Mouse (Mus musculus) R1 (cell line): ENCODE results near the gene Aifm2.

Source experiments
- DNase-seq: peaks from one replicate; pipeline ENCODE4 v3.0.0-alpha.2; 2018; ENCODE audit warnings: low read depth, low spot score

Gene Aifm2

GRCm38 (mm10) chr10:61764689-61765088 is 49.6 kb downstream of the Aifm2 start:
- no peak for DNase-seq

GRCm38 (mm10) chr10:61765558-61765957 is 50.5 kb downstream of the Aifm2 start:
- DNase-seq, result peak; percentile 29

- no peak for DNase-seq
These were observed 51.7 kb downstream of the Aifm2 start for GRCm38 (mm10) chr10:61766806-61767205.

GRCm38 (mm10) chr10:61781461-61782128 is 66.5 kb downstream of the Aifm2 start:
- peak; percentile 23 for DNase-seq

GRCm38 (mm10) chr10:61782799-61783611 is 67.9 kb downstream of the Aifm2 start:
- DNase-seq, result peak; percentile 85

GRCm38 (mm10) chr10:61783621-61784251 is 68.7 kb downstream of the Aifm2 start, which contains the start of gene H2afy2:
Gene H2afy2 (minus strand): TSS chr10:61784147.
- peak; percentile 88 for DNase-seq

- DNase-seq, result no peak
These were observed 69.4 kb downstream of the Aifm2 start for GRCm38 (mm10) chr10:61784414-61784813.

GRCm38 (mm10) chr10:61787541-61788313 is 72.7 kb downstream of the Aifm2 start:
- peak; percentile 75 for DNase-seq

GRCm38 (mm10) chr10:61788499-61788898 is 73.4 kb downstream of the Aifm2 start:
- no peak for DNase-seq
